Mouse (Mus musculus): ENCODE data around the gene Abl2. TPM values are rescaled to one million over a fixed set of nuclear protein-coding genes. Genes with fewer than 3 reads are reported as not detected.

Gene Abl2
- 1.5 and 2.5 TPM in 2 replicates for polyA plus RNA-seq (2021; fragmentation: Nextera tagmentation)
- long read RNA-seq, experiment 1, partial matches to known transcripts, result 11 of 28 reads
- long read RNA-seq, experiment 1, other reads (novel, unspliced or antisense), result 17 of 28 reads
- long read RNA-seq, experiment 2, partial matches to known transcripts, result 0 of 13 reads
- long read RNA-seq, experiment 2, other reads (novel, unspliced or antisense), result 13 of 13 reads

DNA sequence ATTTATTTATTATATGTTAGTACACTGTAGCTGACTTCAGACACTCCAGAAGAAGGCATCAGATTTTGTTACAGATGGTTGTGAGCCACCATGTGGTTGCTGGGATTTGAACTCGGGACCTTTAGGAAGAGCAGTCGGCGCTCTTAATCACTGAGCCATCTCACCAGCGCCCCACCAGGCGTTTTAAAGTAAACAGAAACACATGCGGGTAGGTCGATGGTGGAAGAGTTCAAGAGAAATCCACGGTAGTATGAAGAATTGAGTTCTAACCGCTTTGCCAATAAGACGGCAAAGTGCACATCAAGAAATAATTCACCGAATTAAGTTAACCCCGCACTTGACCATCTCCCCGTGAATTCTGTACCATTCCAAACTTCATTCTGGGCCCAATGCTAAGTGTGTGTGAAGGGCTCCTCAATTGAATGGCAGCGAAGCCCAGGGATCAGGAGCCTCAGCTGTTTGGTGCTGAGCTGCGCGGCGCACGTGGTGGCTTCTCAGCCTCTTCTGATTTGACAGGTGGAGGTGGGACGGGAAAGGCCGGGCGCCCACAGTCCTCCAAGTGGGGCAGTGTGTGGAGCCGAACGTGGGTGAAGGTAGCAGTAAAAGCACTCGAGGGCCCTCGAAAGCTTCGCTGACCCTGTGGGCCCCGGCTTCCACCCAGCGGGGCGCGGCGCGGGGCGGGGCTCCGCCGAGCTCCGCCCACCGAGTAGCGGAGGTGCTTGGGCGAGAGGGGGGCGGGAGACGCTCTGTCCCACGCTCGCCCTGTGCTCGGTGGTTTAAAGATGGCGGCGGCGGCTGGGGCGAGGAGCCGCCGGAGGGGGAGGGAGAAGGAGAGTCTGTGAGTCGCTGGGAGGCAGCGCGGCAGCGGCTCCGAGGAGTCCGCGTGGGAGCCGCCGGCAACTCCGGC is at the start of gene Abl2:
Gene Abl2, plus strand, starts transcription at position 763 of the 907 bp plus-strand sequence.

DNA sequence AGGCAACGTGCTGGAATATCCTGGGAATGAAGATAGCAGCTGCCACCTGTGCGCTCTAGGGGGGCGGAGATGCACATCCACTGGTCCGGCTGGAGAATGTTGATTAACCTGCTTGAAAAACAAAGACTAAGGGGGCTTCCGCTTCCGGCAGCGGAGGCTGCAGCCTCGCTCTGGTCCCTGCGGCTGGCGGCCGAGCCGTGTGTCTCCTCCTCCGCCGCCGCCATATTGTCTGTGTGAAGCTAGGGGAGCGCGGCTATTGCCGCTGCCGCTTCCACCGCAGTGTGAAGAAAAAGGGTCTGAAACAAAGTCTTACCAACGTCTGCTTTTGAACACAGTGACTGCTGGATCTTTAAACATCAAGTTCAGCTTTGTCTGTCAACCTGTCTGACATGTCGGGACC is 34.7 kb upstream of the Abl2 start, which contains the start of gene Gm10031:
Gene Gm10031, plus strand, starts transcription at position 171 of the 400 bp plus-strand sequence.

DNA sequence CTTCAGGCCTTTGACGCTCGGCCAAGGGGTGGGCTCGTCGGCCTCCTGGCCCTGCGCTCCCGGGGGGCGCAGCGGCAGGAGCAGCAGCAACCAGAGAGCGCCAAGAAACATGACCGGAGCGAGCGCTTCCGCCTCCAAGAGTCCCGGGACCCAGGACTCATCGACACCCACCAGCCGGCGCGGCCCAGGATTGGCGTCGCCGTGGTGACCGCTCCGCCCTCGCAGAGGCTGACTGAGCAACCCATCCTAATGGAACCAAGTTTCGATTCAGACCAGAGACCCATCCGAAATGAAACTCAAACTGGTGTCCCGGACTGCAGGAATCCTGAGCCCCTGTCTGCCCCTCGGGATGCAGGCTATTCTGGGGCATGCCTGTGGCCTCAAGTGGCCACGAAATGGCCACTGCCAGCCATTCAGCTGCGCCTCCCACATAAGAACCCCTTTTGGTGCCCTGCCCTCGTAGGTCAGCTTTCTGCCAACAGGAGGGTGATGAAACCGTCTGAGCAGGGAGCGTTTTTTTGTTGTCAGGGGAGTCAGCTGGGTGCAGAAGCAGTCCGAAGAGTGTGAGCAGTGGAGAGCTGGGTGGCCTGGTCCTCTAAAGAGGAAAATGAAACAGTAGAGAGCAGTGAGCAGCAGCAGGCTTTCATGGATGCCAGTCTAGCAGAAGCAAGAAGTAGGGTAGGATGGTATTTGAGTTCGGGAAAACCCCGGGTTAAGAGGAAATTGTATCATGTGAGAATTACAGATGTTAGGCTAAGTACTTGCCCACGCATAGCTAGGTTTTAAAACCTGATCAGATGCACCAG is 115.8 kb downstream of the Abl2 start, which contains the start of gene Tor3a:
Gene Tor3a, minus strand, starts transcription at position 162 of the 806 bp plus-strand sequence.

Other genes starting within 250 kb of the Abl2 start
- gene Nphs2, start 248.1 kb upstream of the Abl2 start, polyA plus RNA-seq (2021; fragmentation: Nextera tagmentation), result 0.17 and 0.35 TPM in 2 replicates
- 726 and 1,009 TPM in 2 replicates for gene Gm2000, start 192.7 kb upstream of the Abl2 start, polyA plus RNA-seq (2021; fragmentation: Nextera tagmentation)
- 0.09 TPM in 1 of 2 replicates, not detected in the other for gene Axdnd1, start 137.6 kb upstream of the Abl2 start, polyA plus RNA-seq (2021; fragmentation: Nextera tagmentation)
- 37.3 and 37.8 TPM in 2 replicates for gene Soat1, start 84.5 kb upstream of the Abl2 start, polyA plus RNA-seq (2021; fragmentation: Nextera tagmentation)
- 6.6 and 9.3 TPM in 2 replicates for gene Gm10031, start 34.8 kb upstream of the Abl2 start, polyA plus RNA-seq (2021; fragmentation: Nextera tagmentation)
- 7.8 and 7.9 TPM in 2 replicates for gene Tor3a, start 115.6 kb downstream of the Abl2 start, polyA plus RNA-seq (2021; fragmentation: Nextera tagmentation)
- gene Fam20b, start 160.3 kb downstream of the Abl2 start, polyA plus RNA-seq (2021; fragmentation: Nextera tagmentation), result 12.4 and 18.6 TPM in 2 replicates

Measured in left cerebral cortex, adult 6 months (tissue).